Mouse (Mus musculus): ENCODE results near the gene Pi4k2b. TPM values are rescaled to one million over a fixed set of nuclear protein-coding genes. Genes with fewer than 3 reads are reported as not detected.
"Not testable (repeated sequence)": the region's sequence is repeated elsewhere in the genome, so short reads cannot be mapped to it uniquely, and the experiment has no call there.

Gene Pi4k2b
- polyA plus RNA-seq, 1 experiment: 5.8 TPM

DNA sequence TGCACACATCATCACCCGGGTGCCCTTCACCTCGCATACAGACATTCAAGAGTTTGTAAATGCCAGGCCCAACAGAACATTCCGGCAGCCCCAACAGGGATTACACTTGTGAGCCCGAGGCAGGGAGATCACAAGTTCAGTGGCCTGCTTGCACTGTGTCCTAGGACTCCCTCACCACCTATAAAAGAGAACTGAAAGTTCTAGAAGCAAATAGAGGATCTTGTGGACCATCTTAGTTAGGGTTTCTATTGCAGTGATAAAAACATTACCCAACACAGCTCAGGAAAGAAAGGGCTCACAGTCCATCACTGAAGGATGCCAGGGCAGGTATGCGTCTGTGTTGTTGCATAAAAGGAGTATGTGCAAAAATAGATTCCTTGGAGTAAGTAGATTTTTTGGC, 32.9 kb downstream of the Pi4k2b start:
- 94% methylated on average over 5 of the region's 5 CpGs for WGBS
- Histone ChIP-seq H3K4me3 (ENCODE audit: control insufficient read depth, insufficient read depth, low read length) (no peak overlapping the region), H3K27ac (ENCODE audit: control insufficient read depth, insufficient read depth, low read length) (no peak overlapping the region), H3K4me1 (replicated peaks; ENCODE audit: control insufficient read depth, insufficient read depth, low read length) (no peaks in the 10 kb centered on the region), H3K27me3 (ENCODE audit: control insufficient read depth, insufficient read depth, low read length) (no peaks in the 10 kb centered on the region), H3K36me3 (ENCODE audit: control insufficient read depth, insufficient read depth, low read length) (no peaks in the 10 kb centered on the region)
- DNase-seq: no peak
- TF ChIP-seq POLR2A (IDR thresholded peaks at IDR 0.05; ENCODE audit: control insufficient read depth, extremely low read depth, insufficient read depth, low read length, poor library complexity) (no peak), CTCF (IDR thresholded peaks at IDR 0.05; ENCODE audit: borderline replicate concordance, control insufficient read depth, extremely low read depth, insufficient read depth, low read length, poor library complexity) (no peak)

DNA sequence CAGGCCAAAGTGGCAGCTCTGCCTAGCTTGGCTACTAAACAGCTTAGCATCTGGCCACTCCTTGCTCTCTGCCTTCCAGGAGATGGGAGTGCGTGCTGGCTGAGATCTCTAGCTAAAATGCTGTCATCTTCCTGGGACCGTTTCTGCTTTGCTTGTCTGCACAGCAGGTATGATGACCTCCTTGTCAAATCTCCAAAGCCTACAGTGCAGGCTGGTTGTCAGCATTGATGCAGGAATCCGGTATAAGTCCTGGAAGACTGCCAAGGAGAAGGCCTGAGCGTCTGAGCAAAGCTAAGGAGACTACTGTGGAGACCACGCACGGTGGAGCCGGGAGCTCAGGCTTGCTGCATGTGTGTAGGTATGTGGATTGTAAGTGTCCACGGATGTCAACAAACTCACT, 33.9 kb downstream of the Pi4k2b start, which contains the start of gene Zcchc4:
TSS of gene Zcchc4 (plus strand) at position 173 of the 400 bp plus-strand sequence.
- TF ChIP-seq POLR2A (IDR thresholded peaks at IDR 0.05; ENCODE audit: control insufficient read depth, extremely low read depth, insufficient read depth, low read length, poor library complexity): no peak
- TF ChIP-seq CTCF (IDR thresholded peaks at IDR 0.05; ENCODE audit: borderline replicate concordance, control insufficient read depth, extremely low read depth, insufficient read depth, low read length, poor library complexity): no peak
- Histone ChIP-seq H3K4me1 (replicated peaks; ENCODE audit: control insufficient read depth, insufficient read depth, low read length) (no peaks in the 10 kb centered on the region), H3K36me3 (ENCODE audit: control insufficient read depth, insufficient read depth, low read length) (no peaks in the 10 kb centered on the region), H3K27me3 (ENCODE audit: control insufficient read depth, insufficient read depth, low read length) (no peaks in the 10 kb centered on the region), H3K4me3 (ENCODE audit: control insufficient read depth, insufficient read depth, low read length) (no peak within 1 kb of the TSS), H3K27ac (ENCODE audit: control insufficient read depth, insufficient read depth, low read length) (no peak within 1 kb of the TSS)
- 86% methylated on average over 8 of the region's 8 CpGs for WGBS
- no peak for DNase-seq

DNA sequence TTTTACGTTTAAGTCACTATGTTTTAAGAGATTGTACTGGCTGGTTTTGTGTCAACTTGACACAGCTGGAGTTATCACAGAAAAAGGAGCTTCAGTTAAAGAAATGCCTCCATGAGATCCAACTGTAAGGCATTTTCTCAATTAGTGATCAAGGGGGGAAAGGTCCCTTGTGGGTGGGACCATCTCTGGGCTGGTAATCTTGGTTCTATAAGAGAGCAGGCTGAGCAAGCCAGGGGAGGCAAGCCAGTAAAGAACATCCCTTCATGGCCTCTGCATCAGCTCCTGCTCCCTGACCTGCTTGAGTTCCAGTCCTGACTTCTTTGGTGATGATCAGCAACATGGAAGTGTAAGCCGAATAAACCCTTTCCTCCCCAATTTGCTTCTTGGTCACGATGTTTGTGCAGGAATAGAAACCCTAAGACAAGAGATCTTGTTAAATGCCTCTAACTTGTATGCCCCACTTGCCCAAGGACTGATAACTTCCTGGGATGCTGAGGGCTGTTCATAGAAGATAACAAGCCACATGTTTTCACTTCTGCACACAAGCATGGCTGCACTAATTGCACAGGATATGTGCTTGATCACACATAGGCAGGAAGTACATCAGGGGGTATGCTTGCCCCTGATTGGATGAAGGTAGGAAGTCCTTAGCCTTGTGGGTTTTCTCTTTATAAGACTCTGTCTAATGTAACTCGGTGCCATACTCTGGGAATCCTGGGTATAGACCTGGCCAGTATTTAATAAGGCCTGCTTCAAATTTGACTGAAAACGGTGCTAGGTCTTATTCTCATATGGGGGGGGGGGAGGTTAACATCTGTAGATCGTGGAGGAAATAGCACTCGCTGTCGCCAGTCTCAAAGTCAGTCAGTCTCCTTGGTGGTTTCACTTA, 35.3 kb downstream of the Pi4k2b start:
- not testable (repeated sequence) for H3K27me3 ChIP-seq (ENCODE audit: control insufficient read depth, insufficient read depth, low read length); H3K36me3 ChIP-seq (ENCODE audit: control insufficient read depth, insufficient read depth, low read length); H3K4me1 ChIP-seq (replicated peaks; ENCODE audit: control insufficient read depth, insufficient read depth, low read length); H3K4me3 ChIP-seq (ENCODE audit: control insufficient read depth, insufficient read depth, low read length); DNase-seq; H3K27ac ChIP-seq (ENCODE audit: control insufficient read depth, insufficient read depth, low read length)
- WGBS: 91% methylated on average over 8 of the region's 8 CpGs

DNA sequence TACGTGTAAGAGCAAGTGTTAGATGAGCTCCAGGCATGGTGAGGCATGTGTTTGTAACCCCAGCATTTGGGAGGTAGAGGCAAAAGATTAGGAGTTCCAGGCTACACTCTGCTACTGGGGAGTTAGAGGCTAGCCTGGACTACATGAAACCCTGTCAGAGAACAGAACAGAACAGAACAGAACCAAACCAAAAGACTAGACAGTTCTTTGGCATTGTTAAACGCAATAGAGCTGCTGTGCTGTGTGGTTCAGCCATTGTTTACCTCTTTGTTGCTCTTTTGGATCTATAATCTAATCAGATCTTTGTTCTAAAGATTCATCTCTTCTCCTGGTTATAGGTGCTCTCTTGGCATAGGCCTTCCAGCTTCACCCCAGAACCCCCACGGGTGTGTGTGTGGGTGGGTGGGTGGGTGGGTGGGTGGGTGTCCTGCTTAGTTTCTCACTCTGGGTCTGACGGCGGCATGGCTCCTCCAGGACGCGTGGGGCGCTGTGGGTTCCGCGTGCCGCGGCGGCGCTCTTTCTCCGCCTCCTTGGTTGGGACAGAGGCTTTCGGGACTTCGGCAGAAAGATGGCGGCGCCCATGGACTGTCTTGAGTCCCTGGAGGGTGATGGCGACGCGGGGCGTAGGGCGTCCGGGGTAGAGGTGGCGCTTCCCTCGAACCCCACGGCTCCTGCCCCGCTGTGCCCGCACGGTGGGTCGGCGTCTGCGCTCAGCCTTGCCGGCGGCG, 41.3 kb downstream of the Pi4k2b start:
- 5% methylated on average over 37 of the region's 37 CpGs for WGBS
- TF ChIP-seq CTCF (IDR thresholded peaks at IDR 0.05; ENCODE audit: borderline replicate concordance, control insufficient read depth, extremely low read depth, insufficient read depth, low read length, poor library complexity) (peak; percentile 61; the same call in 1 of the 2 replicates), POLR2A (IDR thresholded peaks at IDR 0.05; ENCODE audit: control insufficient read depth, extremely low read depth, insufficient read depth, low read length, poor library complexity) (peak; percentile 42; the same call in 1 of the 2 replicates)
- H3K27ac ChIP-seq (ENCODE audit: control insufficient read depth, insufficient read depth, low read length): peak overlapping the region; percentile 1; the same call in 1 of the 2 replicates

DNA sequence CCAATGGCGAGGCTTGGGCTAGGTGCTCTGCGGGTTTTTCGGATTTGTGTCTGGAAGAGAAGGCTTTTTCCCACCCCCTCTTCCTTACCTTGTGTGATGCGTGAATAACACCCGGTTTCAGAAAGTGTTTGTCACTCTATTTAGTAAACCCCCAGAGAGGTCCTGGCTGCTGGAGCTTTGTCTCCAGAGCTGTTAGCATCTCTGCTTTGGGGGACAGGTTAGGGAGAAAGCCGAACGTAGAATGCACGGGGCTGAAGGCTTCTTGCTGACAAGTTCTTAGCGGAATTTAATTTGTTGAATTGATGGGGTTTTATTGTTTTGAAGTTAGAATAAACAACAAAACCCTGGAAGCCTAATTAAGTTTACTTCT, 41.9 kb downstream of the Pi4k2b start:
- under 1% methylated on average over 9 of the region's 9 CpGs for WGBS
- H3K4me1 ChIP-seq (replicated peaks; ENCODE audit: control insufficient read depth, insufficient read depth, low read length): no peaks in the 10 kb centered on the region
- peak overlapping the region; percentile 94 for H3K4me3 ChIP-seq (ENCODE audit: control insufficient read depth, insufficient read depth, low read length)
- H3K36me3 ChIP-seq (ENCODE audit: control insufficient read depth, insufficient read depth, low read length): no peaks in the 10 kb centered on the region
- DNase-seq: no peak
- H3K27ac ChIP-seq (ENCODE audit: control insufficient read depth, insufficient read depth, low read length): peak overlapping the region; percentile 1; the same call in 1 of the 2 replicates
- no peaks in the 10 kb centered on the region for H3K27me3 ChIP-seq (ENCODE audit: control insufficient read depth, insufficient read depth, low read length)
- no peak for TF ChIP-seq POLR2A (IDR thresholded peaks at IDR 0.05; ENCODE audit: control insufficient read depth, extremely low read depth, insufficient read depth, low read length, poor library complexity)
- no peak; the same call in 1 of the 2 replicates for TF ChIP-seq CTCF (IDR thresholded peaks at IDR 0.05; ENCODE audit: borderline replicate concordance, control insufficient read depth, extremely low read depth, insufficient read depth, low read length, poor library complexity)

More for the DNA sequence above, 41.3 kb downstream of the Pi4k2b start:
- Histone ChIP-seq H3K27me3 (ENCODE audit: control insufficient read depth, insufficient read depth, low read length) (no peaks in the 10 kb centered on the region), H3K4me3 (ENCODE audit: control insufficient read depth, insufficient read depth, low read length) (peak overlapping the region; percentile 94), H3K36me3 (ENCODE audit: control insufficient read depth, insufficient read depth, low read length) (no peaks in the 10 kb centered on the region), H3K4me1 (replicated peaks; ENCODE audit: control insufficient read depth, insufficient read depth, low read length) (no peaks in the 10 kb centered on the region)
- peak; percentile 84 for DNase-seq

DNA sequence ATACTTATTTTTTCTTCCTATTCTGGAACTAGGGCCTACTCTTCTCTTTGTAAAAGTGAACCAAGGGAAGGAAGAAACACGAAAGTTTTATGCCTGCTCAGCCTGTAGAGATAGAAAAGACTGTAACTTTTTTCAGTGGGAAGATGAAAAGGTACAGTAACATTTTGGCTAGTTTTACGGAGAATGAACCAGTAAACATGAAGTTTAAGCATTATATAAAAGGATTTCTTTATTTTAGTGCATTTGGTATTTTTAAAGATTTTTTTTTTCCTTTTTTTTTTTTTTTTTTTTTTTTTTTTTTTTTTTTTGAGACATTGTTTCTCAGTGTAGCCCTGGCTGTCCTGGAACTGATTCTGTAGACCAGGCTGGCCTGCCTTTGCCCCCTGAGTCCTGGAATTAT, 42.6 kb downstream of the Pi4k2b start:
- WGBS: 92% methylated on average over 2 of the region's 2 CpGs
- no peak overlapping the region for H3K4me3 ChIP-seq (ENCODE audit: control insufficient read depth, insufficient read depth, low read length)
- TF ChIP-seq POLR2A (IDR thresholded peaks at IDR 0.05; ENCODE audit: control insufficient read depth, extremely low read depth, insufficient read depth, low read length, poor library complexity) (no peak), CTCF (IDR thresholded peaks at IDR 0.05; ENCODE audit: borderline replicate concordance, control insufficient read depth, extremely low read depth, insufficient read depth, low read length, poor library complexity) (no peak)
- H3K27ac ChIP-seq (ENCODE audit: control insufficient read depth, insufficient read depth, low read length): no peak overlapping the region
- no peak for DNase-seq
- no peaks in the 10 kb centered on the region for H3K4me1 ChIP-seq (replicated peaks; ENCODE audit: control insufficient read depth, insufficient read depth, low read length)
- no peaks in the 10 kb centered on the region for H3K27me3 ChIP-seq (ENCODE audit: control insufficient read depth, insufficient read depth, low read length)
- H3K36me3 ChIP-seq (ENCODE audit: control insufficient read depth, insufficient read depth, low read length): no peaks in the 10 kb centered on the region
